Mouse (Mus musculus) stomach, embryonic 14.5 days (tissue): ENCODE data around the gene Mns1. TPM values are rescaled to one million over a fixed set of nuclear protein-coding genes. Genes with fewer than 3 reads are reported as not detected.

ENCODE experiments used
- ATAC-seq: fragments of 200-750 bp; cut with Nextera tagmentation; 2 replicates; pipeline ENCODE4 v1.8.0; 2017; ENCODE audit warnings: low read depth, moderate TSS enrichment; ENCODE audit not compliant: insufficient number of reproducible peaks, insufficient read depth, low FRiP score
- H3K27ac ChIP-seq: fragments of 300-500 bp; sonication (generic); 2 replicates; pipeline ENCODE4 v1.5.1; 2014; ENCODE audit warnings: mild to moderate bottlenecking, low read length, moderate library complexity, mixed read lengths
- H3K27me3 ChIP-seq: fragments of 300-500 bp; sonication (generic); 2 replicates; pipeline ENCODE4 v1.6.1; 2014; ENCODE audit warnings: low read length, control low read depth, mixed read lengths; ENCODE audit not compliant: control insufficient read depth, insufficient read depth
- H3K36me3 ChIP-seq: fragments of 300-500 bp; sonication (generic); 2 replicates; pipeline ENCODE4 v1.6.1; 2014; ENCODE audit warnings: mild to moderate bottlenecking, control low read depth, low read length, moderate library complexity, mixed read lengths; ENCODE audit not compliant: control insufficient read depth, insufficient read depth
- H3K4me1 ChIP-seq: fragments of 300-500 bp; sonication (generic); 2 replicates; pipeline ENCODE4 v1.6.1; 2014; ENCODE audit warnings: low read length, control low read depth, mixed read lengths; ENCODE audit not compliant: control insufficient read depth, insufficient read depth
- H3K4me2 ChIP-seq: fragments of 300-500 bp; sonication (generic); replicated peaks from 2 replicates; pipeline ENCODE4 v1.6.1; 2014; ENCODE audit warnings: low read depth, low read length, control low read depth
- H3K4me3 ChIP-seq: fragments of 300-500 bp; sonication (generic); 2 replicates; pipeline ENCODE4 v1.5.1; 2014; ENCODE audit warnings: low read depth, low read length, control low read depth
- H3K9ac ChIP-seq: fragments of 300-500 bp; sonication (generic); replicated peaks from 2 replicates; pipeline ENCODE4 v1.6.1; 2014; ENCODE audit warnings: low read depth, mild to moderate bottlenecking, control low read depth, low read length, moderate library complexity, mixed read lengths
- H3K9me3 ChIP-seq: fragments of 300-500 bp; sonication (generic); 2 replicates; pipeline ENCODE4 v1.6.1; 2016; ENCODE audit warnings: low read depth, low read length, control low read depth; ENCODE audit not compliant: control insufficient read depth
- WGBS: fragments of 180-500 bp; shearing (Covaris S2); extraction: QIAGEN DNeasy Blood & Tissue Kit; methylation state at CpG from one replicate; pipeline ENCODE4 v1.1.7; 2014; 5-methylcytosine and 5-hydroxymethylcytosine counted together
- polyA plus RNA-seq: library from polyadenylated mRNA; unstranded; fragments of >200 nt; fragmentation: Nextera tagmentation; extraction: Ambion mirVana; gene quantifications from 2 replicates; pipeline ENCODE4 v1.2.1, GENCODE M21; 2014

The Mns1 gene
- 22.6 and 22.8 TPM in 2 replicates for polyA plus RNA-seq

- Histone ChIP-seq H3K4me1 (peaks cover 10% of the 10 kb centered on the region; the same call in 1 of the 2 replicates), H3K9ac (peak within 1 kb of the TSS; percentile 33), H3K4me3 (peak within 1 kb of the TSS; percentile 62), H3K9me3 (no peaks in the 10 kb centered on the region), H3K36me3 (no peaks in the 10 kb centered on the region), H3K27ac (no peak within 1 kb of the TSS), H3K4me2 (peak within 1 kb of the TSS; percentile 87), H3K27me3 (no peaks in the 10 kb centered on the region)
- WGBS: 2% methylated on average over 43 of the region's 43 CpGs
- peak; percentile 98 for ATAC-seq
Measured at GRCm38 (mm10) chr9:72437822-72438701, at the start of gene Mns1. Mns1 (plus strand) TSS chr9:72438011.

DNA sequence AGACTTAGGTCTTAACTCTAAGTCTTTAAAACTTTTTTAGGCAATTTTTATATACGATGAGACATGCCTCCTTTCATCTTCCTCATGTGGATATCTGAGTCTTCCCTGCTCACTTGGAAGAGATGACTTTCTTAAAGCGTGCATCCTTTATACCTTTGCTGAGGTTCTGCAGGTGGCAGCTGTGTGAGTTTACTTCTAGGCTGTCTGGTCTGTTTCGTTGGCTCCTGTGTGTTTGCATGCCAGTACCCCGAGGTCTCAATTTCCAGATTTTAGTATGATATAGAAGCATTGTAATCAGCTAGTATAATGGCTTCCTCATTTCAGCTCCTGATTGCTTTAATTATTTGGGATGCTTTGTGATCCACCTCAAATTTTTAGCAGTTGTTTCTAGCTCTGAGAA lies 48.9 kb upstream of the Mns1 start:
- Histone ChIP-seq H3K36me3 (no peaks in the 10 kb centered on the region), H3K27ac (no peak overlapping the region), H3K27me3 (no peaks in the 10 kb centered on the region), H3K9ac (no peak overlapping the region), H3K4me3 (no peak overlapping the region), H3K4me1 (no peaks in the 10 kb centered on the region), H3K9me3 (no peaks in the 10 kb centered on the region), H3K4me2 (no peak overlapping the region)
- 80% methylated on average over 4 of the region's 4 CpGs for WGBS
- no peak for ATAC-seq

GRCm38 (mm10) chr9:72389431-72390002 lies 48.3 kb upstream of the Mns1 start:
- Histone ChIP-seq H3K36me3 (no peaks in the 10 kb centered on the region), H3K4me1 (no peaks in the 10 kb centered on the region), H3K9ac (no peak overlapping the region), H3K27me3 (no peaks in the 10 kb centered on the region), H3K4me2 (no peak overlapping the region), H3K4me3 (no peak overlapping the region), H3K9me3 (no peaks in the 10 kb centered on the region), H3K27ac (no peak overlapping the region)
- ATAC-seq: no peak
- 78% methylated on average over 14 of the region's 14 CpGs for WGBS

DNA sequence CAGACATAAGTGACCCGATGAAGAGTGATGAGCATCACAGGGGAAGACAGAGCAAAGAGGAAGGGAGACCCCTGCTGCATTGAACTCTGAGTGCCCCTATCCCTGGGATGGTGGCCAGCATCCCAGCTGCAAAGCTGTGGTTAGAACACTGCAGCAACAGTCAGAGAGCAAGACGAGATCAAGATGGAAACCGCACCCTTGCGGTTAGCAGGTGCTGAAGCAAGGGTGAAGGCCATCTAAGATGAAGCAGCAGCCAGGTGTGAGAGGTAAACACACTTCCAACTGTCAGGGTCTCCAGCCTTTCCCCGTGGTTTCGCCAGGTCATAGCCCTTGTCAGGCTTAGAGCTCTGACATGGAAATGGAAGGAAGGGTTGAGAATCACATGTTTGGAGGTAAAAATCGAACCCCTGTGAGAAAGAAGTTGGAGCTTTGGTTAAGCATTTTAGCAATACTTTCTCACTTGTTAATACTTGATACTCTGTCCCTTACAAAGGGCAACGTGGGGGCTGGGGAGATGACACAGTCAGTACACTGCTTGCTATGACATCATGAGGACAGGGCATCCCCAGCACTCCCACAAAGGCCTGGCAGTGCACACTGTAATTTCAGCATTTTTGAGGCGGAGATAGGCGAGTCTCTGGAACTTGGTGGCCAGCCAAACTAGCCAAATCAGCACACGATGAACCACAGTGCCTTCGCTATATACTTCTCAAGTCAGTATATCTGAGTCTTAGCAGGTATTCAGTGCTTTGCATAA lies 47.3 kb upstream of the Mns1 start:
- H3K4me3 ChIP-seq: no peak overlapping the region
- H3K9ac ChIP-seq: no peak overlapping the region
- WGBS: 80% methylated on average over 12 of the region's 12 CpGs
- H3K27me3 ChIP-seq: no peaks in the 10 kb centered on the region
- no peaks in the 10 kb centered on the region for H3K4me1 ChIP-seq
- H3K36me3 ChIP-seq: no peaks in the 10 kb centered on the region
- H3K27ac ChIP-seq: no peak overlapping the region
- no peak for ATAC-seq
- no peaks in the 10 kb centered on the region for H3K9me3 ChIP-seq
- H3K4me2 ChIP-seq: no peak overlapping the region

- WGBS: 79% methylated on average over 7 of the region's 7 CpGs
Measured at GRCm38 (mm10) chr9:72392686-72393085, 45.1 kb upstream of the Mns1 start.

GRCm38 (mm10) chr9:72393238-72393637 lies 44.6 kb upstream of the Mns1 start:
- Histone ChIP-seq H3K4me3 (no peak overlapping the region), H3K4me1 (no peaks in the 10 kb centered on the region), H3K9ac (no peak overlapping the region), H3K4me2 (no peak overlapping the region), H3K36me3 (no peaks in the 10 kb centered on the region), H3K27me3 (no peaks in the 10 kb centered on the region), H3K27ac (no peak overlapping the region), H3K9me3 (no peaks in the 10 kb centered on the region)
- ATAC-seq: no peak
- 81% methylated on average over 15 of the region's 15 CpGs for WGBS

More at GRCm38 (mm10) chr9:72392686-72393085, 45.1 kb upstream of the Mns1 start:
- Histone ChIP-seq H3K4me3 (no peak overlapping the region), H3K27ac (no peak overlapping the region), H3K4me1 (no peaks in the 10 kb centered on the region), H3K36me3 (no peaks in the 10 kb centered on the region), H3K27me3 (no peaks in the 10 kb centered on the region), H3K9me3 (no peaks in the 10 kb centered on the region), H3K4me2 (no peak overlapping the region), H3K9ac (no peak overlapping the region)
- no peak for ATAC-seq

- no peaks in the 10 kb centered on the region for H3K36me3 ChIP-seq
- H3K4me1 ChIP-seq: no peaks in the 10 kb centered on the region
- WGBS: 69% methylated on average over 8 of the region's 8 CpGs
- no peak overlapping the region for H3K27ac ChIP-seq
- H3K4me2 ChIP-seq: no peak overlapping the region
- no peaks in the 10 kb centered on the region for H3K27me3 ChIP-seq
- no peaks in the 10 kb centered on the region for H3K9me3 ChIP-seq
- ATAC-seq: no peak
- H3K9ac ChIP-seq: no peak overlapping the region
- no peak overlapping the region for H3K4me3 ChIP-seq
Measured at GRCm38 (mm10) chr9:72393869-72394341, 43.9 kb upstream of the Mns1 start.

- H3K36me3 ChIP-seq: no peaks in the 10 kb centered on the region
- no peak overlapping the region for H3K27ac ChIP-seq
- 53% methylated on average over 4 of the region's 4 CpGs for WGBS
- ATAC-seq: no peak
- H3K9ac ChIP-seq: no peak overlapping the region
- no peaks in the 10 kb centered on the region for H3K4me1 ChIP-seq
- H3K4me3 ChIP-seq: no peak overlapping the region
- no peaks in the 10 kb centered on the region for H3K9me3 ChIP-seq
- no peaks in the 10 kb centered on the region for H3K27me3 ChIP-seq
- H3K4me2 ChIP-seq: no peak overlapping the region
Measured at GRCm38 (mm10) chr9:72400121-72400520, 37.7 kb upstream of the Mns1 start.
